Mouse (Mus musculus): ENCODE measurements around the gene Aacs.

The Aacs gene

DNA sequence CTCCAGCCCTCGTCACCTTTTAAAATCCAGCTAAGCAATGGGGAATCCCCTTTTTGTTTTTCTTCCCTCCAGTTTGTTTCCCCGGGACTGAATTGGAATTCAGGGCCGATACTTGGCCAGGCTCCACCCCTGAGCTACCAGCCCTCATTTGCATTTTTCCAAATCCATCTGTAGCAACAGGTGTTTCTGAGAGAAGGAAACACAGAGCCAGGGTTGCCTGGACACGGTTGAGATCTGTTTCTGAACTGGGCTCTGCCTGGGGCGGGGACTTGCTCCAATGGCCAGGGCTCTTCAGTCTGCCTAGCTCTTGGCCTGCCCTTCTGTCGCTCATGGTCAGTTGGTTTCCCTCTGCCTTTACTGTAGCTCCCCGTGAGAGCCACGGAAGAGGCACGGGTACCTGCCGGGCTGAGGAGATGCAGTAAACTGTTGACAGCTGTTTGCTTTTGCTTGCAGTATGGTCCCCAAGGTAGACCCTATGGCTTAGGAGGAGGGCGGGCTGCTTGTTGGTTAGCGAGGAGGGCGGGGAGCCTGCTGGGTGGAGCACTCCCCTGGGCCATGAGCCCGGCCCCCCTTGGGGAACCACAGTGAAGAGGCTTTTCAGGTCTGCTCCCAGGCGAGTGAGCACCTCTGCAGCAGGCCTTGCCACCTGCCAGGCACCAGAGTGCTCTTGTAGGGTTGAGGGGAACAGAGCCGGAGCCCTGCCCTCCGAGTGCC lies 16.9 kb downstream of the Aacs start:
- no peak for DNase-seq (ENCODE audit: extremely low spot score)

DNA sequence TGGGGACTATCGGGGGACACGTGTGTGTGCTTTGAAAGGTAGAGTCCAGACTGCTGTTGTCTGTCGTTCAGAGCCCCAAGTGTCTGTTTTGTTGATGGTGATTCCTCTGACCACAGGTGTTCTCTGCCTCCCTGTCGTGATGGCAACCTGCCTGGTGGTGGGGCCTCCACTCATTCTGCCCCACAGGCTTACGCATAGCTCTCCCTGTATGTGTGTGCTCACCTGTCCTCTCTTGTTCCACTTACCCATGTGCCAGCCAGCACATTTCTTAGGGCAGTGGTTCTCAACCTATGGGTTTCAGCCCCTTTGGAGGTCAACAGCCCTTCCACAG lies 17.4 kb downstream of the Aacs start:
- no peak for DNase-seq (ENCODE audit: extremely low spot score)

DNA sequence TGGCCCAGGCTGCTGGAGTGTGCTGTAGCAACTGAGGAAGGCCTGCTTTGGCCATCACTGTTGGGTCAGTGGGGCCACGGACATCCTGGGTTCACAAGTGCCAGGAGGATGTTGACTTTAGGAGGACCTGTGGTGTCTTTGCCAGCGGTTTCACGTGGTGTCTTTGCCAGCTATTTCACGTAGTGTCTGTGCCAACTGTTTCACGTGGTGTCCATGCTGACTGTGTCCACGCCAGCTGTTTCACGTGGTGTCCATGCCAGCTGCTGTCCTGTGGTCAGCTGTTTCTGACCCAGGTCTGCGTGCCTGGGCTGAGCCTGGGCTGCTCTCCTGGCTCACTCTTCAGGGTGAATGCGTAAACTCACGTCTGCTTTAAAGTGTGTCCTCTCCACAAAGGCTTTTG lies 20.0 kb downstream of the Aacs start:
- DNase-seq (ENCODE audit: extremely low spot score): no peak

DNA sequence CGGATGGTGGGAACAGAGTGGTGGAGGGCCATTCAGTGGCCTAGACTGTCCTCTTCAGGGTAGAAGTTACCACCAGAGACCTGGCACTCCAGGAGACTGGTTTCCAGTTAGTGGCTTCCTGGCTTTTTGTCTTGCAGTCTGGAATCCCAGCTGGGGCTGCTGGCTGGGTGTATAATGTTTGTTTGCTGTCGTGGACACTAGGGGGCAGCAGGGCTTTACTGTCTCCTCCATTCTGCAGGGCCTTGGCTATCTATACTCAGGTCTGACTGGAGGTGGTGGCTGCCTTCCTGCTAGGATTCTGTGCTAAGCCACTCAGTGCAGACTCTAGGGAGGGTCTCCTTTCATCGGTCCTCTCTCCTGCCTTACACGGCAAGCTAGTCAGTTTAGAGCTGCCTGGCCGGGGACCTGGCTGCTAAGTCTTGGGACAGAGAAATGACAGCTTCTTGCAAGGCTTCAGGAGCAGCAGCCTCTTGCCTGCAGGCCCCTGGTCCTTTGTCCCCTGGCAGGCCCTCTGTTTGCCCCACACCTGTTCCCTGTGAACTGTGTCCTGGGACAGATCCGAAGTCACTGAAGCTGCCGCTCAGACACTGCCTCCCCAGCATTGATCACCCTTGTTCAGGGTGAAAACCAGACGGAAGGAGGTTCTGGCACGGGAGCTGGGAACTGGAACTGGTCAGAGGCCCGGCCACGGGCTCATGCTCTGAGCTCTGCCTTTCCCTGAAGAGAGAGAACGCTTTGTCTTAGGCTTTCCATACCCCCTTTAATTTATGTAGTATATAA lies 22.4 kb downstream of the Aacs start:
- peak; percentile 44 for DNase-seq (ENCODE audit: extremely low spot score)

DNA sequence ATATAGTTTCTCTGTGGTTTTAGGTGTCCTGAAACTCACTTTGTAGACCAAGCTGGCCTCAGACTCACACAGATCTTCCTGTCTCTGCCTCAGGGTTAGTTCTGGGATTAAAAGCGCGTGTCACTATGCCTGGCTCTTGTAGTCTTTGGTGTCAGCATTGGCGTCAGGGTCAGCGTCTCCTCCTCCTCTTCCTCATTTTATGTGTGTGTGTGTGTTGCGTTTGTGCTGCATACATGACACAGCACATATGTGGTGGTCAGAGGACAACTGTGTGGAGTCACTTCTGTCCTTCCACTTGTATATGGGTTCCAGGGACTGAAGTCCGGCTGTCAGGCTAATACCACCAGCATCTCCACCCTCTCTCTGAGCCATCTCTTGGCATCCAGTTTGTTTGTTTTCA lies 25.9 kb downstream of the Aacs start:
- no peak for DNase-seq (ENCODE audit: extremely low spot score)

DNA sequence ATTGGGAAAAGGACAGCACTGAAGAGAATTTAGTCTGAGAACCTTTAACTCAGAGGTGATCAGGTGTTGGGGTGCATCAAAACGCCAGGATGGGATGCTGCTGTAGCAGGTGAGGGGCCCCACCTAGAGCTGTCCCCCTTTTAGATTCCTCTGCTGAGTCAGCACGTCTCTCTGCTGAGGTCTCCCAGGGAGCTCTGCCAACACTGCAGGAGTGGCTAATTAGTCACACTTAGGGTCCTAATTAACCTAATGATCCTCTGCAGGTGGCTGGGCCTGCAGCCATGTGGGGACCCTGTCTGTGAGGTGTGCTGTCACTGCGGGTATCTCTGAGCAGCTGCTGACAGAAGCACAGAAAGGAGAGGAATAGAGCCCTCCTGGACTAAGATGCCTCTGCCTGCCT lies 26.6 kb downstream of the Aacs start:
- DNase-seq (ENCODE audit: extremely low spot score): no peak

DNA sequence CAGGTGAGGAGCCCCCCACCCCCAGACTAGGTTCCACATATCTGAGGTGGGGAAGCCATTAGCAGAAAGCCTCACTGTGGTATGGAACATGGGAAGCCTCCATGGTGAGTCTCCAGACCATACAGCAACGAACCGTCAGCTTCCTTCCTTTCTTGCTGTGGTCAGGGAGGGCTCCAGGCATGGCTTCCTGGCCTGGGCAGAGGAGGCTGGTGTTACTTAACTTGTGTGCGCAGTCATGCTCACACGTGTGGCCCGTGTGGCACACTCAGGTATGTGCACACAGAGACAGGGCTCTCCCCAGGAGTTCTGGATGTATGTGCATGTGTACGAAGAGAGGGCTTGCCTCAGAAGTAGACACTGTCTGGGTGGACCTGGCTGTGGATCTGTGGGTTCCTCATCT lies 28.0 kb downstream of the Aacs start:
- DNase-seq (ENCODE audit: extremely low spot score): no peak

DNA sequence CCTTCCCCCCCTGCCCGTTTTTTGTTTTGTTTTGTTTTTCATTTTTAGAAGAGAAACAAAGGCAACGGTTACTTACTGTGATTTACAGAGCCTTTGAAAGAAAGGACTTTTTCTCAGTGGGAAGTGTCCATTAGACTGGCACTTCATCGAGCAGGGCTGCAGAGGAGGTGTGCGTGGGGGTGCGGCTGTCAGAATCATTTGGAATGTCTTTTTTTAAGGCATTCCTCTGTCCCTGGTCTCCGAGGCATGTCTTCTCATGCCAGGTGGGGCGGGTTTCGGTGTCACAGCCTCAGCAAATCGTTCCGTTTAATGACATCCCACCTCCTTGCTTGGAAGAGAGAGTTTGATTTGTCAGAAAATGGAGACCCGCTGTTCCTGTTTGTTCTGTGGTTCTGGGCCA lies 29.1 kb downstream of the Aacs start:
- no peak for DNase-seq (ENCODE audit: extremely low spot score)

DNA sequence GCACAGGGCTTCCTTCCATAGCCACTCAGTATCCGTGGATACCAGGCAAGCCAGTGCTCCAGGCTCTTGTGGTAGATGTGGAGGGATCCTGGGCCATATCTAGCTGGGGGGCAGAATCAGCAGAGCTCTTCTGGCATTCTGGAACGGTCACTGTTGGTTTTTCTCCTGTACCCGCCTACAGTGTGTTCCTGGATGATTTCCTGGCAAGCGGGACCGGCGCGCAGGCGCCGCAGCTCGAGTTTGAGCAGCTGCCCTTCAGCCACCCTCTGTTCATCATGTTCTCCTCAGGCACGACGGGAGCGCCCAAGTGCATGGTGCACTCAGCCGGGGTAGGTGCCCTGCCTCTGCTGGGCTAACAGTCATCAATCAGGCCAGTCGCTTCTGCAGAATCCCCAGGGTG lies 30.4 kb downstream of the Aacs start:
- DNase-seq (ENCODE audit: extremely low spot score): no peak

DNA sequence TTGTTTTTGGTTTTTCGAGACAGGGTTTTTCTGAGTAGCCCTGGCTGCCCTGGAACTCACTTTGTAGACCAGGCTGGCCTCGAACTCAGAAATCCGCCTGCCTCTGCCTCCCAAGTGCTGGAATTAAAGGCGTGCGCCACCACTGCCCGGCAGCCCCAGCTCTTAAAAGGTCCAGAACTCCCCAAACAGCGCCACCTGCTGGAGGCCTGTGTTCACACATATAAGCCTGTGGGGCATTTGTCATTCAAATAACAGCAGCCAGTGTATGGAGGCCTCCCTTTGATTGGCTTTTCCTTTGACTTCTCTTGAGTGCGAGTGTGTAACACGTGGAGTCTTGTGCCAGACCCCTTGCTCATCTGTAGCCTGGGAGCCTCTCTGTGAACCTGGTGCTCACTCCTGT lies 32.0 kb downstream of the Aacs start:
- no peak for DNase-seq (ENCODE audit: extremely low spot score)

DNA sequence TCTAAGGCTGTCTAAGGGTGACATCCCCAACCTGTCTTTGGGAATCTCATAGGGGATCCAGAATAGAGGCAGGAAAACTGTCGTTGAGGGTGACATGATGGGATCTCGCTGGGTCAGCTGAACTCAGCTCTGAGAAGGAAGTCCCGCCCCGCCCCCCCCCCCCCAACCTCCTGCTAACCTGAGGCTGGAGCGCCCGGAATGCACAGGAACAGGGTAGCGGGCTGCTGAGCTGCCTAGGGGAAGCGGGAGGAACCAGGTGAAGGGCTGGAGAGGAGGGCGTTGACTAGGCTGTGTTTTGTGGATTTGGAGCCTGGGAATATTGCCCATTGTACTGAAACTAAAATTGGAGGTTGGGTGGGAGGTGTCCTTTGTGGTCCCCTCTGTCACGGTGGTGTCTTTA lies 32.4 kb downstream of the Aacs start:
- DNase-seq (ENCODE audit: extremely low spot score): no peak

DNA sequence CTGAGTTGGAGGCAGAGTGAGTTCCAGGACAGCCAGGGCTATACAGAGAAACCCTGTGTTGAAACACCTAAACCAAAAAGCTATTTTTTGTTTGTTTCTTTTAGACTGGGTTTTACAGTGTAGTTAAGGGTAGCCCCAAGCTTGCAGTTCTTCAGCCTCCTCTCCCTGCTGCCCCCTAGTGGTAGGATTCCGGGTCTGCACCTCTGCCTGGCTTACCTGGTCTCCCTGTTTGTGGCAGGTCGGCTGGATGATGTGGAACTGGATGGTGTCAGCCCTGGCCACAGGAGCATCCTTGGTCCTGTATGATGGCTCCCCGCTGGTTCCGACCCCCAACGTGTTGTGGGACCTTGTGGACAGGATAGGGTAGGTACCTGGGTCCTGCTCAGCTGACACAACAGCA lies 33.9 kb downstream of the Aacs start:
- DNase-seq (ENCODE audit: extremely low spot score): peak; percentile 68

DNA sequence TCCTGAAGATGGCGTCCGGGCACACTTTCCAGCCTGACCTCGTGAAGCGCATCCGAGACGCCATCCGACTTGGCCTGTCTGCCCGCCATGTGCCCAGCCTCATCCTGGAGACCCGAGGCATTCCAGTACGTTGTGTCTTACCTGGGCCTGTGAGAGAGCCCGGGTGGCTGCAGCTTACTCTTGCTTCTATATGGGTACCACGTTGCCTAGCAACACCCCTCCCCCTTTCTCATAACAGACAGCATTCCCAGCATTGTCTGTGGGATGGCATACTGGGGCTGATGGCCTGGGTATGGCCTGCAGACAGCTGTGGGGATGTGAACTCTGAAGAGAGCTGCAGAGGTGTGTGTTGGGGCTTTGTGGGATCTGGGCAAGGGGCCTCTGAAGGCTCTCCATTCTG lies 39.4 kb downstream of the Aacs start:
- DNase-seq (ENCODE audit: extremely low spot score): no peak

DNA sequence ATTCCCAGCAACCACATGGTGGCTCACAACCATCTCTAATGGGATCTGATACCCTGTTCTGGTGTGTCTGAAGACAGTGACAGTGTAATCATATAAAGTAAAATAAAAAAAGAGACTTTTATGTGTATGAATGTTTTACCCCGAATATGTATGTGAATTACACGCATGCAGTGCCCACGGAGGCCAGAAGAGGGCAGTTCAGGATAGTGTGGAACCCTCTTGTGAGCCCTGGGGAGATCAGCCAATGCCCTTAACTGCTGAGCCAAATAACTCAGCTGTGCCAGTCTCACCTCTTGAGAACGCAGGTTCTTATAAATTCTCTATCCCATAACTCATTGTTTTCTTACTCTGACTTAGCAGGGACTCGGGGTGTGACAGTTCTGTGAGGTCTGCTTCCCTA lies 43.0 kb downstream of the Aacs start:
- DNase-seq (ENCODE audit: extremely low spot score): no peak

DNA sequence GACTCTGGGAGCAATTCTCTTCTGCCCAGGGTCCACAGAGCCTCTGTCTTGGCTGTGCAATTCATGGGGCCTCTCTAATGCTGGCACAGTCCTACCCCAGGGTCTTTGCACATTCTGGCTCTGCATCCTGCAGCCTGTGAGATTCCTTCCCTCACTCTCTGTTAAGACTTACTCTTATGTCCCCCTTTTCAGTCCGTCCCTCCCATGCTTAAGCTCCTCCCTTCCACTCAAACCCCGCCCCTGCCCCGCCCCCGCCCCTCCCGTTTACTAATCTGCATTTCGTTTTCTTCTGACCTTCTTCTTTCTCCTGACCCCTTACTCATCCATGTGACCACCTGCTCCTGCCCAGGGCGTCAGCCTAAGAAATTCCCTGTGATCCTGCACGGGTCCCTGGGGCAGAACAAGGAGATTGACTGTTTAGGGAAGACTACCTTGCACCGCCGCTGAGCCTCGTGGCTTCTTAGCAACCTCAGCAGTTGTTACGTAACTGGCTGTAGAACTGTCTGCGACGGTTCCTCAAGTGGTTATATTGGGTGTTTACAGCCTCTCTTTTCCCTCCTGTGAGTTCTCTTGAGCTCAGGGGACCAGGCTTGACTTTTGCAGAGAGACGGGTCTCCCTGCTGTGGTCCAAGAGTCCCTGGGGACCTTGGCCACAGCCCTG lies 45.4 kb downstream of the Aacs start:
- DNase-seq (ENCODE audit: extremely low spot score): no peak

DNA sequence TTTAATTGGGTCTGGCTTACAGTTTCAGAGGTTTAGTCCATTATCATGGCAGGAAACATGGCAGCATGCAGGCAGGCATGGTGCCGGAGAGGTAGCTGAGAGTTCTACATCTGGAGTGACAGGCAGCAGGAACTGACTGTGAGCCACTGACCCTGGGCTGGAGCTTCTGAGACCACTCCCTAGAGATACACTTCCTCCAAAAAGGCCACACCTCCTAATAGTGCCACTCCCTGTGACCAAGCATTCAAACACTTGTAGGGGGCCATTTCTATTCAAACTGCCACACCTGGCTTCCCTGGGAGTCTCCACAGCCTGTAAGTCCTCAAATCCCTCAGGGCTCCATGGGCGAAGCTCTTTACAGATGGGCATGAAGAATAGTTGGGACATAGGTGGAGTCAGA lies 47.7 kb downstream of the Aacs start:
- DNase-seq (ENCODE audit: extremely low spot score): no peak

DNA sequence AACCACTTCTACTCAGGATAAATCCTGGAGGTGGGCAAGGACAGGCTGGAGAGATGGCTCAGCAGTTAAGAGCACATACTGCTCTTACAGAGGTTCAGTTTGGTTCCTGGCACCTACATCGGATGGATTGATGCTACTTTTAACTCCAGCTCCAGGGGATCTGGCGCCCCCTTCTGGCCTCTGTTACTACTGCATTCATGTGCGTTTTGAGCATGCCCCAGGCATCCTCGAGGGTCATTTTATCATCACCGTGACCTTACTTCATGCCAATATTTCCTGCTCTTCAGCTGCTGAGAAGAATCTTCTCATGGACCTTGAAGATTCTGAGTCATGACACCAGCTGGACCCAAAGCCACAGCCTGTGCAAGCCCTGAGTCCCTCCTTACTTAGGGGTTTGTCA lies 49.9 kb downstream of the Aacs start:
- no peak for DNase-seq (ENCODE audit: extremely low spot score)

DNA sequence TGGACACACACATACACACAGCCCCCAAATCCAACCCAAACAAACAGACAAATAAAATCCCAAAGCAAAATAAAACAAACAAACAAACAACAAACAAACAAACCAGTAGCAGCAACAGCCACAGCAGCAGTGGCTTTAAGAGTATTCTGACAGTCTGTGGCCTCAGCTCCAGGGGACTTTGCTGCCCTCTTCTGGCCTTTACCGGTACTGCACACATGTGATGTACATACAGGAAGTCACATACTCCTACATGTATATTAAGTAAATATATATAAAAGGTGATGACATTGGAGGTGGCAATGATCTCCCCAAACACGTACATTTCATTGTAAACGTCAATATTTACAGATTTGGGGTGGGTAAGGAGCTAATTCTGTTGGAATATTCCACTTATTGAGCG lies 50.9 kb downstream of the Aacs start:
- no peak for DNase-seq (ENCODE audit: extremely low spot score)

DNA sequence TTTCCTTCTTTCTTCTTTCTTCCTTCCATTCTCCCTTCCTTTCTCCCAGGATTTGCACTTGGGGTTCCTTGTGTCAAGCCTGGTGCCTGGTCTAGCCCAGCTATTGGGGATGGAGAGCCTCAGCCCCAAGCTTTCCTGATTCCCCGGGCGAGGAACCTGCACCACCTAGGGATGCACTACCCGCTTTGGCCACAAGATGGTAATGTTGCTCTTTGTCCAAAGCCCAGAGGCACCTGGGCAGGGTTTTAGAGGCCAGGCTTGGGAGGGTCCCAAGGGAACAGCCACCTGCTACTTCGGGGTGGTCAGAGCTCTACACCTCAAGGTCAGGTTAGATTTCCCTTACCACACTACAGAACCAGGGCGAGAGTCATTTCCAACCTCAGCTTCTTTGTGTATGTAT lies 53.5 kb downstream of the Aacs start:
- DNase-seq (ENCODE audit: extremely low spot score): peak; percentile 74

DNA sequence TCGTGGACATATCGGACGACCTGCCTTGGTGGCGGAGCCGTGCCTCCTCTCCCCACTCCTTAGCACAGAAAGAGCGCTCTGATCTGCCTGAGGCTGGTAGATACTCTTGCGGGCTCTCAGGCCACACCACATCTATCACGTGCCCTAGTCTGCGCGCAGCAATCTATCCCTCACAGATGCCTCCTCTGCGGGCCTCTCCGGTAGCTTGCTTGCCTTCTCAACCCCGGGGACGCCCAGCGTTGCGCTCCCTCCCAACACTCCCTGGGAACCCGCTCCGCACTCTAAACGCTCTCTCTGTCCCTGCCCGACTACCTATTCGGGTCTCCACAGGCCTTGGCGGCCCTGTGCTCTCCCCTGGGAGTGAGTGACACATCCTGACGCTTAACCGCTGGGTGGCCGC lies 56.0 kb downstream of the Aacs start, which contains the start of gene Tmem132b:
TSS of gene Tmem132b (plus strand) at position 141 of the 400 bp plus-strand sequence.
- peak; percentile 58 for DNase-seq (ENCODE audit: extremely low spot score)

DNA sequence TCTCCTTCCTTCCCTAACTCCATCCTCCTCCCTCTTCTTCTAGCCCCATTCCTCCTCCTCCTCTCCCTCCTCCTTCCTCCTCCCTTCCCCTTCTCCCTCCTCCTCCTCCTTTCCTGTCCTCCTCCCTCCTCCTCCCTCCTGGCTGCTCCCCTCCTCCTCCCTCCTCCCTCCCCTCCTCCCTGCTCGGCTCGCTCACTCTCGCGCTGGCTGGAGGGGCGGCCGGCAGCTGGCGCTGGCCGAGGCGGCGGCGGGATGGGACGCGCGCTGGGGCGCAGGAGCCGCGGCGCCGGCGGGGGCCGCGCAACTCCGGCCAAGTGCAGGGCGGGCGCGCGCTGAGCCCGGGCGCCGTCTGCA lies 56.6 kb downstream of the Aacs start:
- peak; percentile 77 for DNase-seq (ENCODE audit: extremely low spot score)

DNA sequence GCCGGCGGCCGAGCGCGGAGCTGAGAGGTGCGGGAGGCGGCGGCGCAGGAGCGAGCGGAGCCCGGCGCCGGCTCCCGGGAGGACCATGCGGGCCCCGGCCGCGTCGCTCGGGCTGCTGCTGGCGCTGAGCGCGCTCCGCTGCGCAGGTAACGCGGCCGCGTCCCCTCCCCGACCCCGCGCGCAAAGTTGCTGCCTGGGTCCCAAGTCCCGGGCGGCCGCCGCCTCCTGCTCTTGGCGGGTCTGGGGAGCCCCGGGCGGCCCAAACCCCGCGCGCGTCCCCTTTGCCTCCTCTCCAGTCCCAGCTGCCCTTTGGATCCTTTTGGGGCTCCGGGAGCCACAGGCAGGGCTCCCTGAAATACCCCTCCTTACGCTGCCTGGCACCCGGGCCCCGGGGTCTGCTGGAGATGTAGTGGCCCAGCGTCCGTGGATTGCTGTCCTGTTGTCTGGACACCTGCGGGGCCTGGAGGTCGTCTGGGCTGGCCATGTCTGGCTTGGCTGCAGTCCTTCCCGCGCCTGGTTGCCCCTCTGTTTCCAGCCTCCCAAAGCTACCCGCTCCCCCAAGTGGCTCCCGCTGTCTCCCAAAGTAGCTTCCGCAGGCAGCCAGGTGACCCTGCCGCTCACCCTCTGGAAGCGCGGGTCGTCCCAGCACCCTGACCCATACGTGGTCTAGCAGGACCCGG lies 57.1 kb downstream of the Aacs start:
- peak; percentile 47 for DNase-seq (ENCODE audit: extremely low spot score)

Data from embryo, embryonic 9.5 days (tissue).